Mouse (Mus musculus) right cerebral cortex, postnatal 14 days (tissue): Measurements from ENCODE around the gene Sbno2.

Experiments used
- DNase-seq: peaks from one replicate; pipeline ENCODE4 v3.0.0; 2022

The Sbno2 gene

GRCm38 (mm10) chr10:80087483-80087882 lies 17.9 kb downstream of the Sbno2 start:
- DNase-seq, result no peak

- DNase-seq, result no peak
Measured at GRCm38 (mm10) chr10:80086847-80087246, 18.5 kb downstream of the Sbno2 start.

- no peak for DNase-seq
Measured at GRCm38 (mm10) chr10:80084817-80085487, 20.4 kb downstream of the Sbno2 start.

DNA sequence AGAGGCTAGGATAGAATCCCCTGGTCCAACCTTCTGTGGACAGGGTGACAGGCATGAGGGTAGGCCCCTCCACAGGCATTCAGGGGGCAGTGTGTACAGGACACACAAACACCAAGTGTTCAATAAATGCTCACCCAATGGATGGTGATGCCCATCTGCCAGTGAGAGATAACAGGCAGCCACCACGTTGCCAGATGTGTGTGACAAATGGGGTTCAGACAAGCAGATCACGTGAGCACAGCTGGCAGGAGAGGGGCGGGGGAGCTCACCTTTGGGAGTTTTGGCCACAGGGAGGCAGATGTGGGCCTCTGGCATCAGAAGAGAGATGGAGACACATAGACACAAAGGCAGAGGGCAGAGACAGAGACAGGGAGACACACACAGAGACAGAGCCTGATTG lies 24.3 kb downstream of the Sbno2 start:
- DNase-seq, result no peak

GRCm38 (mm10) chr10:80080396-80081070 lies 24.8 kb downstream of the Sbno2 start:
- no peak for DNase-seq

DNA sequence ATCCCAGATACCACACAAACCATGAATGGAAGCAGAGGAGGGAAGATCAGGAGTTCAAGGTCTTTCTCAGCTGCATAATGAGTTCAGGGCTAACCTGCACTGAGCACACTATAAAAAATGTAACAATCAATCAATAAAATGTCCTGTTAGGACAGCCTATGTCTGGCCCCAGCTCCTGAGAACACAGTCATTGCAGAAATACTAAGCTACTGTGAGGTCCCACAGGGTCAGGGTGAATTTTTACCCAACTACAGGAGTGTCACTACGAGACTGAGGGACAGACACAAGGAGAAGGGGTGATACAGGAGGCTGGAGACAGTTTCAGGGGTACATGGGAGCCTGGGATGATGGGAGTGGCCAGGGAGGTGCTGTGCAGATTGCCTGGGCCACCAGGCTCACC lies 27.0 kb downstream of the Sbno2 start:
- DNase-seq, result no peak

GRCm38 (mm10) chr10:80077312-80077711 lies 28.1 kb downstream of the Sbno2 start:
- no peak for DNase-seq

DNA sequence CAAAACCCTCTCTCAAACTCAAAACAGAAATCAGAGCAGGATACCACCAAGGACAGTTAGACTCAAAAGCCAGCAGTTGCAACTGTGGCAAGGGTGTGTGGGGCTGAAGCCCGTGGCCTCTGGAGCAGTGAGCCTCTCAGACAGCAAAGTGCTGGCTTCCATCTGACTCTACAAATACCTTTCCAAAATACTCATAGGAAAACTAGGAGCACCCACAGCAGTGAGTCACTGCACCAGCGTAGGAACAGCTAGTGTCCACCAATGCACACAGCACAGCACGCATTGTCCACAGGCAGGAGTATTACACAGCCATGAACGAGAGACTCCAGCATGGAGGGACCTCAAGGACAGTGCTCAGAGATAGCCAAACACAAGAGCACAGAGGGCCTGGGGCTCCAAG lies 29.0 kb downstream of the Sbno2 start:
- DNase-seq, result no peak

- DNase-seq, result no peak
Measured at GRCm38 (mm10) chr10:80075924-80076323, 29.4 kb downstream of the Sbno2 start.

DNA sequence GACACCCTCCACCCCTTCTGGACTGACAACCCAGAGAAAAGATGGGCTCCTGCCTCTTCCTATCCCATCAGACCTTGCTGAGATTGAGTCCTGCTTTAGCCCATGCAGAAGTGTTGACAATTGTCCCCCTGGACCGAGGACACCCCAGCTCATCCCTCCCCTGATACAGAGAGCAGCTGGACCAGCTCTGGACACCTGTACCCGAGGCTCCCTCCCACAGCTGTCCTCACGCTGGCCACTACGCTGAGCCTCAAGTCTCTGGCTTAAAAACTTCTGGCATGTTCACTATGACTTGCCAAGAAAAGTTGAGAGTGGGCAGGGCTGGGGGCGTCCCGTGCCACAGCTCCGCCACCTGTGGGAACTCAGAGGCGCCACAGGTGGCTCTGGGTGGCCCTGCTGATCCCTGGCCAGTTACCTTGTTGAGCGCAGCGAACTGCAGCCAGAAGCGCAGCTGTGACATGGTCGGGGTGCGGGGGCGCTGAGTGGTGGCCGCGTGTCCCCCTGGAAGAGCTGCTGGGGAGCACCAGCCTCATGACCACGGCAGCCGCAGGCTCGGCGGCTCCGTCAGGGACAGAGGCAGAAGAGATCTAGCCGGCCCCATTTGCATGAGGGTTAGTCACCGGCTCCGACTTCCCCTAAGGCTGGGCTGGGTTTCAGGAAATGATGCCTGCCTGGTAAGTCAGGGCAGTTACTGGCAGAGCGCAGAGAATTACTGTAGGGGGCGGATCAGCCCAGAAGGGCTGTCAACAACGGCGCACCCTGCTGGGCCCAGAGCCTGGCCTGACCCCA lies 30.4 kb downstream of the Sbno2 start:
- DNase-seq, result peak; percentile 44

DNA sequence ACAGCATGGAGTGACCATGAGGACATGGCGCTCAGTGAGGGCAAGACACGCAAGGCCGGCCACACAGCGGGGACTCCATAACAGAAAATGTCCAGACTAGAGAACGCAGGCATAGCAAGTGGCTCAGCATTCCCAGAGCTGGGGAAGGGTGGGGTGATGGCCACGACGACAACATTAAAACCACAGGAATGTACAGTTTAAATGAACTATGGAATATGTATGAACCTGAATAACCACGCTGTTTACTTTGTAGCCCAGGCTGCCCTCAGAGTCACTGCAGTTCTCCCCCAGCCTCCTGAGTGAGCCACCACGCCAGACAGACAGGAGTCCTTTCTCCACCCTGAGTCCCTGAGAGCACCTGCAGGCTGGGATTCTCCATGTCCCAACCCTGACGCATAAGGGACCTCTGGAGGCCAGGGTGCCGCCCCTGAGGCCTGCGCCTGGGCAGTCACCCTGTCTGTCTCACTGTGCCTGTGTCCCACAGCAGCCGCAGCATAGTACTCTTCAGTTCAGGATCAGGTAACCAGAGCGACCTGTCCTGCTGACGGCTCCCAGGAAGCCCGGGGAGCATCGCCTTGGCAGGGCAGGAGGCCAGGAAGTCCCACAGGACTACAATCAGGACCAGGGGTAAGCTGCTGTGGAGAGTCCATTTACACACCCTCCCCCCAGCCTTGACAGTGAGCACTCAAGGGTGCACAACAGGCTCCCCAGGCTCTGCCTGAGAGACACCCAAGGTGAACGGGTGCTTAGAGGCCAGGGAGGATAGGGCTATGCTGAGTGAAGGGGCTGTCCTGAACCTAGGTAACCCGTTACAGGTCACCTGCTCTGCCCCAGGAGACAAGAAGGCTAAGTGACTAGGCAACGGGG lies 32.5 kb downstream of the Sbno2 start:
- no peak for DNase-seq

DNA sequence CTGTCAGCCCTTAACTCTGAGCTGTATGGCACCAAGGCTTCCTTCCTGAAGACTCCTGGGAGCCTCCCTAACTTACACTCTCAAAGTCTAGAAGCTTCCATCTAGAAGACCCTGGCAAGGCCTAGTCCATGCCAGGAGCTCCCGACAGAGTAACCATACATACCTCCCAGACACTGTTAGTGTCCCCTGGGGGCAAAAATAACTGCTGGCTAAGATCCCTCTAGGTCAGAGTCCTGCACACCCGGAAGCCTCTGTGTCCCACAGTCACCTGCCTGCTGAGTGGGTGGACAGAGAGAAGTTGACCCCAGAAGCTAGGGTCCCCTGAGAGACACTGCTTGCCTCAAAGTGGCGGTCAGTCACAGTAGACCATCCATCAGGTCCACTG lies 33.9 kb downstream of the Sbno2 start:
- no peak for DNase-seq

DNA sequence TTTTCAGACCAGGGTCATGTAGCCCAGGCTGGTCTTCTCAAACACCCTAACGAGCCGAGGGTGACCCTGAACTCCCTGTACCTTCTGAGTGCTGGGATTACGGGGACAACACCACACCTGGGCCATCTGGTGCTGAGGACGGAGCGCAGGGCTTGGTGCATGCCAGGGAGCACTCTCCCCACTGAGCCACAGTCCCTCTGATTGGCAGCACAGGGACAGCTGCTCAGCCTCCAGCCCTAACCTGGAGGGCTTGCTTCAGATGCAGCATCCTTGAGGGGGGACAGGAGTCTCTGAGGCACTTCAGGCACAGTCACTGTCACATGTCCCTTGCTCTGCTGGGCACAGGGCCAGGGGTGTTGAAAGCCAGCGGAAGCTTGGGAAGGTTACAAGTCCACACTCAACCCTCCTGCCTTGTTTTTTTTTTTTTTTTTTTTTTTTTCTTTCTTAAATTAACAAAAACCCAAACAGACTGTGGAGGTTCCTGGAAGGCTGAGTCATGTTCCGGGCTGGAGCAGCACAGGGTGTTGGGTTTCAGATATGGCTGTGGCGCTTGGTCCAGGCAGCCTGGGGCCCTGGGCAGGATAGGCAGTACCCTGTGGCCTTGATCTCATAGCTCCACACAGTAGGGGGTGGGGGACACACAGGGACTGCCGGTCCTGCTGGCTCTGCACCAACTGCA lies 34.4 kb downstream of the Sbno2 start:
- DNase-seq, result peak; percentile 73

- no peak for DNase-seq
Measured at GRCm38 (mm10) chr10:80069948-80070450, 35.4 kb downstream of the Sbno2 start.

DNA sequence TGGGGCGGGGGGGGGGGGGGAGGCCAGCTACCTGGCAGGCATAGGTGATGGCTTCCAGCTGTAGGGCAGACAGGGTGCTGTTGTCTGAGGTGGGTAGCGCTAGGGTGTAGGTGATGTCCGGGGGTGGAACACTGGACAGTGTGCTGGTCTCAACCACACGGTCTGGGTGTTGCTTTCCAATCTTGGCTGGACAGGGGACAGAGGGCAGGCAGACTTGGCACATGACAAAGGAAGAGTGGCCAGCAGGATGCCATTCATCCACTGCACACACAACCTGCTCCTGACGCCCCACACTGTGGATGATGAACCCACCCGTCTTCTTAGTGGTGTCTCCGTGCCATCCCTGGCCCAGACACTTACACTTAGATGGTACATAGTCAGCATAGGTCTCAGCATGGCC lies 36.1 kb downstream of the Sbno2 start:
- no peak for DNase-seq

- DNase-seq, result no peak
Measured at GRCm38 (mm10) chr10:80063877-80064650, 41.3 kb downstream of the Sbno2 start.

DNA sequence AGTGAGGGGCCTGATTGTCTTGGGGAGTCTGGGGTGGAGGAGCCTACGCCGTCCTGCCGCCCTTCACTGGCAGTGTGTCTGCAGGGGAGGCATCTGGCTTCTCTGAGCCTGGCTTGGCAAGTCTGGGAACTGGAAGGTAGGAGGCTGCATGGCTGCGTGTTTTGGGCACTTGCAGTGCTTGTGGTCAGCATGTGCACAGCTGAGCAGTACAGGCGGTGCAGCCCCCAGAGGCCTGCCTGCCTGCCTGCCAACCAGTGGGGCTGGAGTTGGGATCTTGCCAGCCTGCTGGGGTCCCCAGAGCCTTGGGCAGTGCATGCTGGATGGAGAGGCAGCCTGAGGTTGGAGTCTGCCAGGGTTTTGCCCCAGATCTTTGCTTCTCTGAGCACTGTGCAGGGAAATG lies 42.3 kb downstream of the Sbno2 start:
- DNase-seq, result peak; percentile 37

DNA sequence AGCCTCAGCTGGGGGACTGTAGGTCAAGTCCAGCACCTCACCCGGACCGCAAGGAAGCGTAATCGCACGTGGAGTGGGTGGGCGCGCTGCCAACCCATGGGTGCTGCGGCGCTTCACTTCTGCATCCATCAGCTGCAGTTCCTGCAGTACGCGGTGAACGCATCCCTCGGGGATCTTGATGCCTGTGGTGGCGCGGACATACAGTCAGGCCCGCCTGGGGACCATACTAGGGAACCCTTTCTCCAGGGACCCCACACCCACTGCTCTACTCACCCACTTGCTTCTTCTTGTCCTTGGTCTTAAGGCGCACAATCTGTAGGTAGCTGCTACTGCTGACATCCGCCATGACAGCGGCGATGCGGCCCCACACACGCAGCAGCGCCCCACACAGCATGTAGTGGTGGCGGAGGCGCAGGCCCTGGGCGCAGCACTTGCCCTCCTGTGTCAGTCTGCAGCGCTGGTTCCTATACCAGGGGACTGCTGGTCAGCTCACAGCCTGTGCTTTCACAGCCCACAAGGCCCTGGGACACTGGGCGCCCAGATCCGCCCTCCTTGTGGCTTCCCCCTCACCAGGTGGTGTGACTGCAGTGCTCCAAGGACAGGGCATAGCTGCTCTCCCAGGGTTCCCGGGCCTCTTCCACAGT lies 47.6 kb downstream of the Sbno2 start:
- DNase-seq, result peak; percentile 59

DNA sequence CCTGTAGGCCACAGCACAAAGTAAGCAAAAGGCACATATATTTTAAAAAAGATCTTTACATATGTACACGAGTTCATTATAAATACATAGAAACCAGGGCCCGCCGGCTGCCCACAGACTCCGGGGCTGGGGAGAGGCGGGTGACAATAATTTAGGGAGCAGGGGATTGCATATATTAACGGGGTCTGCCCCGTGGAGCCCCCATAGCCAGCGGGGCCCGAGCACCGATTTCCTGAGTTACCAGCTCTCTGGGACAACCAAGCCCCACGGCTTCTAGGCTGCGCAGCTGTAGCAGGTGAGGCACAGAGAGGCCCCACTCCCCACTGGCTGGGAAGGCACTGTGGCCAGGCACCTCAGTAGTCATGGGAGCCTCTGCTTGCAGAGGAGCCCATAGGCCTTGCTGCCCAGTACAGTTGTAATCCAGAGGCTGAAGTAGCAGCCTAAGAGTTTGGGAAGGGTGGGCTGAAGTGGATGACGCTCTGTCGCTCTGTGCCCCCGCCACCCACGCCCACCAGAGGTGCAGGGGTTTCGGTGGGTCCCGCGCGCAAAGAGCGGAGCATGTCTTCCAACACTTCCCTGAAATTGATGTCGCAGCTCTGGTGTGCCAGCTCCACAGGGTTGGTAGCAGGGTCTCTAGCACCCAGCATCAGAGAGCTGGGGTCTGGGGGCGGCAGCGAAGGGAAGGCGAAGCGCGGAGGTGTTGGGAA lies 48.2 kb downstream of the Sbno2 start:
- DNase-seq, result no peak

GRCm38 (mm10) chr10:80056506-80056905 lies 48.9 kb downstream of the Sbno2 start:
- no peak for DNase-seq
